Mouse (Mus musculus) forebrain, postnatal 0 days (tissue): ENCODE data around the gene Chic2. TPM values are rescaled to one million over a fixed set of nuclear protein-coding genes. Genes with fewer than 3 reads are reported as not detected.

Experiments used
- ATAC-seq: fragments of 200-750 bp; cut with Nextera tagmentation; 2 replicates; pipeline ENCODE4 v1.8.0; 2017; ENCODE audit warnings: mild to moderate bottlenecking, moderate library complexity
- DNase-seq: peaks from one replicate; pipeline ENCODE4 v3.0.0-alpha.2; 2015
- H3K27ac ChIP-seq: fragments of 300-500 bp; sonication (generic); 2 replicates; pipeline ENCODE4 v1.5.1; 2014; ENCODE audit warnings: low read depth, mild to moderate bottlenecking, antibody characterized with exemption, low read length, moderate library complexity, mixed read lengths
- H3K27me3 ChIP-seq: fragments of 300-500 bp; sonication (generic); 2 replicates; pipeline ENCODE4 v1.6.1; 2014; ENCODE audit warnings: mild to moderate bottlenecking, low read length, mixed read lengths; ENCODE audit not compliant: insufficient read depth
- H3K36me3 ChIP-seq: fragments of 300-500 bp; sonication (generic); 2 replicates; pipeline ENCODE4 v1.6.1; 2014; ENCODE audit warnings: mild to moderate bottlenecking, moderate library complexity; ENCODE audit not compliant: insufficient read depth
- H3K4me1 ChIP-seq: fragments of 300-500 bp; sonication (generic); 2 replicates; pipeline ENCODE4 v1.6.1; 2014; ENCODE audit warnings: antibody characterized with exemption; ENCODE audit not compliant: insufficient read depth
- H3K4me2 ChIP-seq: fragments of 300-500 bp; sonication (generic); 2 replicates; pipeline ENCODE4 v1.6.1; 2014; ENCODE audit warnings: low read depth, mild to moderate bottlenecking, moderate library complexity
- H3K4me3 ChIP-seq: fragments of 300-500 bp; sonication (generic); 2 replicates; pipeline ENCODE4 v1.5.1; 2014; ENCODE audit warnings: low read depth, low read length, mixed read lengths
- H3K9ac ChIP-seq: fragments of 300-500 bp; sonication (generic); 2 replicates; pipeline ENCODE4 v1.6.1; 2014; ENCODE audit warnings: mild to moderate bottlenecking
- H3K9me3 ChIP-seq: fragments of 300-500 bp; sonication (generic); 2 replicates; pipeline ENCODE4 v1.6.1; 2016; ENCODE audit warnings: low read length
- CTCF ChIP-seq: sonication (generic); IDR thresholded peaks from 2 replicates; pipeline ENCODE4 v1.5.1; 2016; ENCODE audit warnings: antibody characterized with exemption, control low read depth, low read depth
- WGBS: fragments of 180-500 bp; shearing (Covaris S2); extraction: QIAGEN DNeasy Blood & Tissue Kit; methylation state at CpG from one replicate; pipeline ENCODE4 v1.1.7; 2014; 5-methylcytosine and 5-hydroxymethylcytosine counted together
- polyA plus RNA-seq: library from polyadenylated mRNA; unstranded; fragments of >200 nt; fragmentation: Nextera tagmentation; extraction: Ambion mirVana; gene quantifications from 2 replicates; pipeline ENCODE4 v1.2.1, GENCODE M21; 2015
- total RNA-seq: library from RNA; depleted of rRNA; stranded (reverse); fragments of >200 nt; gene quantifications from 2 replicates; pipeline ENCODE4 v1.2.3, GENCODE M21; 2014

Chic2 gene
- total and polyA plus RNA-seq, 2 experiments from 2014 or later: 37.7 to 39.1 TPM

DNA sequence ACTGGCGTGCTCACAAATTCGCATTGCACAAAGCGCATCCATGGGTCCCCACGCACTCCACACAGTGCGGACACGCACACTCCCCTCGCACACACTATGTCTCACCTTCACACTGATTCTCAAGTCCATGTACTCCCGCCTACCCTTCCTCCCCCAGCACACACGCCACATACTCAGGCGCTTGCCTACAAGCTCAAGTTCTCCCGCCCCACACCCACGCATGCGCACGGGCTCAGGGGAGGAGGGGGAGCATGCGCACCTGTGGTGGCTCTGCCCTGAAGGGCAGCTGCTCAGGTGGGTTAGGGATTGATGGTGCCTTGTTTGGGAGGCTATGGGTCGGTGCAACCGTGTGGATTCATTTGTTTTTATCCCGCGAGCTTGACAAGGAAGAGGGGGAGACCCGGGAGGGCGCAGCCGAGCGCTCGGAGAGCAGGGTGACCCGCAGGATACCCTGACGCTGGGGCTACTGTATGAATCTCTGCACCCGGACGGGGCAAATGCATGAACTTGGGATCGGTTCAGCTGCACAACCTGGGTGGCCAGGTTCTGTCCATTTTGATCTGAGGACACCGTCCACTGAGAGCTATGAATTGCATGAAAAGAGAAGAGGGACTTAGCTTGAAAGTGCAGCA lies 22.7 kb upstream of the Chic2 start:
- Histone ChIP-seq H3K4me3 (peak overlapping the region; percentile 41), H3K9me3 (no peaks in the 10 kb centered on the region), H3K4me2 (peak overlapping the region; percentile 59), H3K27me3 (peaks cover 25% of the 10 kb centered on the region), H3K4me1 (peaks cover 7% of the 10 kb centered on the region), H3K9ac (peak overlapping the region; percentile 43), H3K27ac (no peak overlapping the region), H3K36me3 (no peaks in the 10 kb centered on the region)
- peak; percentile 82 for DNase-seq
- peak; percentile 69 for ATAC-seq
- WGBS: 4% methylated on average over 30 of the region's 30 CpGs
- no peak for TF ChIP-seq CTCF

- WGBS: 9% methylated on average over 6 of the region's 10 CpGs
- H3K36me3 ChIP-seq: no peaks in the 10 kb centered on the region
- no peaks in the 10 kb centered on the region for H3K9me3 ChIP-seq
- no peak overlapping the region for H3K27ac ChIP-seq
- ATAC-seq (no peak), DNase-seq (no peak)
- H3K9ac ChIP-seq: no peak overlapping the region
- peaks cover 20% of the 10 kb centered on the region for H3K27me3 ChIP-seq
- H3K4me2 ChIP-seq: peak overlapping the region; percentile 59
- TF ChIP-seq CTCF: no peak
- H3K4me1 ChIP-seq: peaks cover 7% of the 10 kb centered on the region
- H3K4me3 ChIP-seq: peak overlapping the region; percentile 41
These were observed 22.1 kb upstream of the Chic2 start for GRCm38 (mm10) chr5:75066715-75067114.

GRCm38 (mm10) chr5:75063177-75063576 lies 18.6 kb upstream of the Chic2 start:
- Histone ChIP-seq H3K27me3 (peaks cover 9% of the 10 kb centered on the region), H3K36me3 (no peaks in the 10 kb centered on the region), H3K27ac (no peak overlapping the region), H3K4me2 (no peak overlapping the region), H3K4me3 (no peak overlapping the region), H3K9ac (no peak overlapping the region), H3K9me3 (no peaks in the 10 kb centered on the region), H3K4me1 (peaks cover 3% of the 10 kb centered on the region)
- DNase-seq (no peak), ATAC-seq (peak; percentile 36; the same call in 1 of the 2 replicates)
- no peak for TF ChIP-seq CTCF
- WGBS: 20% methylated on average over 4 of the region's 4 CpGs

GRCm38 (mm10) chr5:75051109-75051508 lies 6.5 kb upstream of the Chic2 start:
- Histone ChIP-seq H3K36me3 (no peaks in the 10 kb centered on the region), H3K9me3 (no peaks in the 10 kb centered on the region), H3K27me3 (no peaks in the 10 kb centered on the region; the same call in 1 of the 2 replicates), H3K4me3 (no peak overlapping the region), H3K4me1 (no peaks in the 10 kb centered on the region), H3K27ac (no peak overlapping the region), H3K4me2 (no peak overlapping the region), H3K9ac (no peak overlapping the region)
- WGBS: 73% methylated on average over 4 of the region's 4 CpGs
- ATAC-seq: no peak
- TF ChIP-seq CTCF: no peak
- no peak for DNase-seq

DNA sequence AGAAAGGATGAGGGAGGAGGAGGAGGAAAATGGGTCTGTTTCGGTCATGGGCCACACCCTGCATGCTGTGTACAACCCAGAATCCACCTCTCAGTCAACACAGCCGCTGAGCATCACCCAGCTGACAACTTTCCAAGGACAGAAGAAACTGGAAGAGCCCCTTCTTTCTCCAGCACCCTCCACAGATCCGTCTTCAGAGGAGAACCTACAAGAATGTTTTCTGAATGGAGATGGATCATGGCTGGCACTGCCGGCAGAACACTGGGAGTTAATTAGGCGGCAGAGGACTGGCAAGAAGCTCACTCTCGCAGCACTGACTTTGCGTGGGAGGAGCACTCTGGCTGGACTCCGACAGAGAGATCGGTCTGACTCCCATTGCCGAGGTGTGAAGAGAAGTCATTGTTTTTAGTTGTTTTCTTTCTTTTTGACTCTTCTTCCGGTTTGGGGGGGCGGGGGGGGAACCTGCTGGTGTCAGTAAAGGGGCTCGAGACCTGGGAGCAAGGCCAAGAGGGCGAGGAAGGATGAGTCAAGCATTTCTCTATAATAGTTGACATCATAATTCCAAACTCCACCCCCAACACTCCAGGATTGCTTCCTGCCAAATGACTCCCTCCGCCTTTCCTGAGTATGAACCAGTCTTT lies 2.2 kb upstream of the Chic2 start:
- no peaks in the 10 kb centered on the region for H3K9me3 ChIP-seq
- no peaks in the 10 kb centered on the region; the same call in 1 of the 2 replicates for H3K27me3 ChIP-seq
- no peak overlapping the region for H3K27ac ChIP-seq
- 52% methylated on average over 15 of the region's 15 CpGs for WGBS
- no peaks in the 10 kb centered on the region for H3K36me3 ChIP-seq
- H3K4me2 ChIP-seq: no peak overlapping the region
- no peak for ATAC-seq
- TF ChIP-seq CTCF: no peak
- no peak overlapping the region for H3K4me3 ChIP-seq
- H3K4me1 ChIP-seq: peaks cover 15% of the 10 kb centered on the region
- no peak for DNase-seq
- H3K9ac ChIP-seq: no peak overlapping the region

- TF ChIP-seq CTCF: no peak
- 87% methylated on average over 7 of the region's 7 CpGs for WGBS
- DNase-seq: no peak
- peaks cover 15% of the 10 kb centered on the region for H3K4me1 ChIP-seq
- H3K9ac ChIP-seq: no peak overlapping the region
- H3K36me3 ChIP-seq: no peaks in the 10 kb centered on the region
- no peaks in the 10 kb centered on the region for H3K9me3 ChIP-seq
- no peaks in the 10 kb centered on the region; the same call in 1 of the 2 replicates for H3K27me3 ChIP-seq
- no peak overlapping the region for H3K27ac ChIP-seq
- H3K4me3 ChIP-seq: no peak overlapping the region
- no peak for ATAC-seq
- no peak overlapping the region for H3K4me2 ChIP-seq
These were observed 797 bp upstream of the Chic2 start for GRCm38 (mm10) chr5:75045371-75045770.

GRCm38 (mm10) chr5:75043621-75044301 lies 813 bp downstream of the Chic2 start:
- no peak for TF ChIP-seq CTCF

More at GRCm38 (mm10) chr5:75043621-75044301, 813 bp downstream of the Chic2 start:
- WGBS: 1% methylated on average over 36 of the region's 36 CpGs
- H3K4me1 ChIP-seq: peaks cover 15% of the 10 kb centered on the region
- H3K4me3 ChIP-seq: peak overlapping the region; percentile 73
- H3K4me2 ChIP-seq: peak overlapping the region; percentile 87
- no peaks in the 10 kb centered on the region for H3K9me3 ChIP-seq
- H3K27ac ChIP-seq: peak overlapping the region; percentile 92
- peak overlapping the region; percentile 93 for H3K9ac ChIP-seq
- H3K27me3 ChIP-seq: no peaks in the 10 kb centered on the region; the same call in 1 of the 2 replicates
- DNase-seq (peak; percentile 49), ATAC-seq (peak; percentile 79)
- no peaks in the 10 kb centered on the region for H3K36me3 ChIP-seq
